Mouse (Mus musculus): Measurements from ENCODE around the gene Gm45753. TPM values are rescaled to one million over a fixed set of nuclear protein-coding genes. Genes with fewer than 3 reads are reported as not detected.
A peak's percentile ranks its signal among the peaks of the same experiment; 100 is the strongest.

Gm45753 gene
- polyA plus RNA-seq, 1 experiment from 2014 or later = not detected

- Histone ChIP-seq H3K27ac (ENCODE audit: low read depth, low read length) (no peak overlapping the region), H3K4me2 (replicated peaks; ENCODE audit: low read depth, low read length) (no peak overlapping the region), H3K4me1 (replicated peaks; ENCODE audit: control insufficient read depth, insufficient read depth, low read length) (no peaks in the 10 kb centered on the region), H3K9ac (ENCODE audit: low read depth, low read length) (no peak overlapping the region), H3K9me3 (ENCODE audit: control insufficient read depth, low read length) (no peaks in the 10 kb centered on the region), H3K27me3 (ENCODE audit: control insufficient read depth, insufficient read depth, low read length) (no peaks in the 10 kb centered on the region), H3K4me3 (ENCODE audit: low read depth, low read length) (no peak overlapping the region), H3K36me3 (ENCODE audit: control insufficient read depth, insufficient read depth, low read length) (no peaks in the 10 kb centered on the region)
- DNase-seq (ENCODE audit: low spot score) = no peak
- 36% methylated on average over 7 of the region's 7 CpGs for WGBS
- ATAC-seq (ENCODE audit: low FRiP score) = no peak
Measured at GRCm38 (mm10) chr8:45246307-45246706, 62.0 kb downstream of the Gm45753 start.

- H3K27ac ChIP-seq (ENCODE audit: low read depth, low read length) = no peak overlapping the region
- no peaks in the 10 kb centered on the region for H3K4me1 ChIP-seq (replicated peaks; ENCODE audit: control insufficient read depth, insufficient read depth, low read length)
- H3K4me3 ChIP-seq (ENCODE audit: low read depth, low read length) = no peak overlapping the region
- no peak overlapping the region for H3K9ac ChIP-seq (ENCODE audit: low read depth, low read length)
- ATAC-seq (ENCODE audit: low FRiP score) (no peak), DNase-seq (ENCODE audit: low spot score) (no peak)
- 88% methylated on average over 8 of the region's 8 CpGs for WGBS
- no peaks in the 10 kb centered on the region for H3K9me3 ChIP-seq (ENCODE audit: control insufficient read depth, low read length)
- H3K27me3 ChIP-seq (ENCODE audit: control insufficient read depth, insufficient read depth, low read length) = no peaks in the 10 kb centered on the region
- no peaks in the 10 kb centered on the region for H3K36me3 ChIP-seq (ENCODE audit: control insufficient read depth, insufficient read depth, low read length)
- no peak overlapping the region for H3K4me2 ChIP-seq (replicated peaks; ENCODE audit: low read depth, low read length)
Measured at GRCm38 (mm10) chr8:45239363-45239762, 68.9 kb downstream of the Gm45753 start.

GRCm38 (mm10) chr8:45238282-45238681 lies 70.0 kb downstream of the Gm45753 start:
- Histone ChIP-seq H3K4me2 (replicated peaks; ENCODE audit: low read depth, low read length) (no peak overlapping the region), H3K9me3 (ENCODE audit: control insufficient read depth, low read length) (no peaks in the 10 kb centered on the region), H3K4me1 (replicated peaks; ENCODE audit: control insufficient read depth, insufficient read depth, low read length) (no peaks in the 10 kb centered on the region), H3K4me3 (ENCODE audit: low read depth, low read length) (no peak overlapping the region), H3K27me3 (ENCODE audit: control insufficient read depth, insufficient read depth, low read length) (no peaks in the 10 kb centered on the region), H3K27ac (ENCODE audit: low read depth, low read length) (no peak overlapping the region), H3K9ac (ENCODE audit: low read depth, low read length) (no peak overlapping the region), H3K36me3 (ENCODE audit: control insufficient read depth, insufficient read depth, low read length) (no peaks in the 10 kb centered on the region)
- DNase-seq (ENCODE audit: low spot score) = peak; percentile 45
- no peak; the same call in 1 of the 2 replicates for ATAC-seq (ENCODE audit: low FRiP score)
- WGBS = 30% methylated on average over 3 of the region's 3 CpGs

GRCm38 (mm10) chr8:45236164-45236912 lies 71.9 kb downstream of the Gm45753 start:
- peak; percentile 84 for DNase-seq (ENCODE audit: low spot score)
- Histone ChIP-seq H3K4me2 (replicated peaks; ENCODE audit: low read depth, low read length) (no peak overlapping the region), H3K4me3 (ENCODE audit: low read depth, low read length) (no peak overlapping the region), H3K9me3 (ENCODE audit: control insufficient read depth, low read length) (no peaks in the 10 kb centered on the region), H3K27me3 (ENCODE audit: control insufficient read depth, insufficient read depth, low read length) (no peaks in the 10 kb centered on the region), H3K36me3 (ENCODE audit: control insufficient read depth, insufficient read depth, low read length) (no peaks in the 10 kb centered on the region), H3K9ac (ENCODE audit: low read depth, low read length) (no peak overlapping the region), H3K4me1 (replicated peaks; ENCODE audit: control insufficient read depth, insufficient read depth, low read length) (no peaks in the 10 kb centered on the region), H3K27ac (ENCODE audit: low read depth, low read length) (no peak overlapping the region)
- ATAC-seq (ENCODE audit: low FRiP score) = peak; percentile 65
- 20% methylated on average over 14 of the region's 14 CpGs for WGBS

DNA sequence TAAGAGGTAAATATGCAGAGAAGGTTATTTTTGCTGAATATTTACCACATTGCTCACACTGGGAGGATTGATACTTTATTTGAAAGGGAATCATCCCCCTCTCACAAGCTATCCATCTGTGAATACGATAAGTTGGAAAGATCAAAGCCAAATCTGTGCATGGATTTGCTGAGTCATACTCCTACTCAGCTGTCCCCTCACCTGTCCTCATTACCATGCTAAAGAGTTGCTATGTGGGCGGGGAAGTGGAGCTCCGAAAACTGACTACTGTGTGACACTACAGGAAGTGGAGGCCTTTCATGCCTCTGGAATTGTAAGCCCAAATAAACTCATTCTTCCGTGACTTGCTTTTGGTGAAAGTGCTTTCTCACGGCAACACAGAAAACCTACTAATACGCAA lies 73.0 kb downstream of the Gm45753 start:
- DNase-seq (ENCODE audit: low spot score) (no peak), ATAC-seq (ENCODE audit: low FRiP score) (no peak)
- H3K27me3 ChIP-seq (ENCODE audit: control insufficient read depth, insufficient read depth, low read length) = no peaks in the 10 kb centered on the region
- no peak overlapping the region for H3K27ac ChIP-seq (ENCODE audit: low read depth, low read length)
- no peak overlapping the region for H3K4me2 ChIP-seq (replicated peaks; ENCODE audit: low read depth, low read length)
- H3K4me3 ChIP-seq (ENCODE audit: low read depth, low read length) = no peak overlapping the region
- H3K9ac ChIP-seq (ENCODE audit: low read depth, low read length) = no peak overlapping the region
- 85% methylated on average over 6 of the region's 6 CpGs for WGBS
- no peaks in the 10 kb centered on the region for H3K4me1 ChIP-seq (replicated peaks; ENCODE audit: control insufficient read depth, insufficient read depth, low read length)
- H3K9me3 ChIP-seq (ENCODE audit: control insufficient read depth, low read length) = no peaks in the 10 kb centered on the region
- no peaks in the 10 kb centered on the region for H3K36me3 ChIP-seq (ENCODE audit: control insufficient read depth, insufficient read depth, low read length)

DNA sequence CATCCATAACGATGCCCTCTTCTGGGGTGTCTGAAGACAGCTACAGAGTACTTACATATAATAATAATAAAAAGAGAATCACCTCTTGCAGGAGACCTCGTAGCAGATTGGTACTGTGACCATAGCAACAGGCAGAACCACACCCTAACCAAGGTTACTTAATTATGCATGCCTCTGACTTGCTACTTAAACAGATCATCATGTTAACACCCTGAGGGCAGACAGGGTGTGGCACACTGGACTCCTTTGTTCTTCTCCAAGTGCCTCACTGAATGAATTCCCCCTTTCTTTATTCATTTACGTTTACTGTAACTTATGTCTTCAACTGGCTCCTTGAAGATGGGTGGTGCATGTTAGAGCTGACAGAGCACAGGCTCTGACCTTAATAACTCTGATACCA lies 75.0 kb downstream of the Gm45753 start:
- H3K4me2 ChIP-seq (replicated peaks; ENCODE audit: low read depth, low read length) = no peak overlapping the region
- no peaks in the 10 kb centered on the region for H3K4me1 ChIP-seq (replicated peaks; ENCODE audit: control insufficient read depth, insufficient read depth, low read length)
- H3K9me3 ChIP-seq (ENCODE audit: control insufficient read depth, low read length) = no peaks in the 10 kb centered on the region
- DNase-seq (ENCODE audit: low spot score) (no peak), ATAC-seq (ENCODE audit: low FRiP score) (no peak)
- H3K4me3 ChIP-seq (ENCODE audit: low read depth, low read length) = no peak overlapping the region
- no peak overlapping the region for H3K9ac ChIP-seq (ENCODE audit: low read depth, low read length)
- no peaks in the 10 kb centered on the region for H3K36me3 ChIP-seq (ENCODE audit: control insufficient read depth, insufficient read depth, low read length)
- no peaks in the 10 kb centered on the region for H3K27me3 ChIP-seq (ENCODE audit: control insufficient read depth, insufficient read depth, low read length)
- WGBS = 72% methylated on average over 3 of the region's 3 CpGs
- H3K27ac ChIP-seq (ENCODE audit: low read depth, low read length) = no peak overlapping the region

Other genes with a start within 250 kb of the Gm45753 start
- 0.31 and 0.47 TPM in 2 replicates for gene Mtnr1a, start 239.3 kb downstream of the Gm45753 start, polyA plus RNA-seq (2014; fragmentation: Nextera tagmentation; extraction: Ambion mirVana)
- gene F11, start 46.4 kb downstream of the Gm45753 start, polyA plus RNA-seq (2014; fragmentation: Nextera tagmentation; extraction: Ambion mirVana) = not detected in 2 replicates
- not detected in 2 replicates for gene Klkb1, start 13.6 kb downstream of the Gm45753 start, polyA plus RNA-seq (2014; fragmentation: Nextera tagmentation; extraction: Ambion mirVana)
- 0.71 and 1.1 TPM in 2 replicates for gene Cyp4v3, start 24.8 kb upstream of the Gm45753 start, polyA plus RNA-seq (2014; fragmentation: Nextera tagmentation; extraction: Ambion mirVana)
- gene Fam149a, start 73.8 kb upstream of the Gm45753 start, polyA plus RNA-seq (2014; fragmentation: Nextera tagmentation; extraction: Ambion mirVana) = 9.6 and 10.5 TPM in 2 replicates
- 1.1 and 1.8 TPM in 2 replicates for gene Tlr3, start 102.6 kb upstream of the Gm45753 start, polyA plus RNA-seq (2014; fragmentation: Nextera tagmentation; extraction: Ambion mirVana)
- gene Sorbs2, start 199.3 kb upstream of the Gm45753 start, polyA plus RNA-seq (2014; fragmentation: Nextera tagmentation; extraction: Ambion mirVana) = 54.9 and 66.1 TPM in 2 replicates